Mouse (Mus musculus) MEL (cell line): ENCODE measurements around the gene Acot13. TPM values are rescaled to one million over a fixed set of nuclear protein-coding genes. Genes with fewer than 3 reads are reported as not detected.

Experiments
- DNase-seq: peaks from one replicate; pipeline ENCODE4 v3.0.0; 2011; ENCODE audit warnings: low read depth, low spot score
- H3K27ac ChIP-seq: 2 replicates; pipeline ENCODE4 v1.5.1; 2012; ENCODE audit warnings: low read depth, mild to moderate bottlenecking, control low read depth, low read length, moderate library complexity; ENCODE audit not compliant: control insufficient read depth
- H3K27me3 ChIP-seq, 2 experiments: fragments of 150-350 bp in 1 of 2; sonication (generic) in 1 of 2; 2 replicates each; pipeline ENCODE4 v1.6.1; 2012; ENCODE audit warnings: low read length in 2 of 2, mild to moderate bottlenecking in 2 of 2, improper control_type of control experiment in 1 of 2, moderate library complexity in 1 of 2; ENCODE audit not compliant: insufficient read depth in 2 of 2, control insufficient read depth in 1 of 2
- H3K36me3 ChIP-seq, 2 experiments: 2 replicates each; pipeline ENCODE4 v1.6.1; 2012 to 2014; ENCODE audit warnings: low read length in 2 of 2, improper control_type of control experiment in 1 of 2, inconsistent platforms in 1 of 2, mild to moderate bottlenecking in 1 of 2; ENCODE audit not compliant: insufficient read depth in 2 of 2, control insufficient read depth in 1 of 2
- H3K4me1 ChIP-seq, 2 experiments: fragments of 150-350 bp in 1 of 2; sonication (generic) in 1 of 2; 2 replicates each; pipeline ENCODE4 v1.6.1; 2012; ENCODE audit warnings: low read length in 2 of 2, improper control_type of control experiment in 1 of 2, mild to moderate bottlenecking in 1 of 2; ENCODE audit not compliant: insufficient read depth in 2 of 2, control insufficient read depth in 1 of 2
- H3K4me3 ChIP-seq, 2 experiments: fragments of 150-350 bp in 1 of 2; sonication (generic) in 1 of 2; 2 replicates each; pipeline ENCODE4 v1.5.1; 2012; ENCODE audit warnings: low read depth in 2 of 2, low read length in 2 of 2, mild to moderate bottlenecking in 2 of 2, moderate library complexity in 2 of 2, control low read depth in 1 of 2, improper control_type of control experiment in 1 of 2; ENCODE audit not compliant: control insufficient read depth in 1 of 2, insufficient read depth in 1 of 2
- H3K79me2 ChIP-seq: 2 replicates; pipeline ENCODE4 v1.6.1; 2012; ENCODE audit warnings: mild to moderate bottlenecking, low read length, moderate library complexity; ENCODE audit not compliant: control insufficient read depth, poor library complexity, insufficient read depth
- H3K9ac ChIP-seq: 2 replicates; pipeline ENCODE4 v1.6.1; 2012; ENCODE audit warnings: low read depth, mild to moderate bottlenecking, control low read depth, low read length, moderate library complexity; ENCODE audit not compliant: control insufficient read depth, poor library complexity, severe bottlenecking
- H3K9me3 ChIP-seq: fragments of 150-350 bp; sonication (generic); replicated peaks from 2 replicates; pipeline ENCODE4 v1.6.1; 2012; ENCODE audit warnings: mild to moderate bottlenecking, low read length, improper control_type of control experiment, moderate library complexity; ENCODE audit not compliant: insufficient read depth
- CHD1 ChIP-seq: IDR thresholded peaks from 2 replicates; pipeline ENCODE4 v1.6.1; 2012; ENCODE audit warnings: low read depth, mild to moderate bottlenecking, inconsistent platforms, low read length, improper control_type of control experiment
- EP300 ChIP-seq, 2 experiments: IDR thresholded peaks; 2 replicates each; pipeline ENCODE4 v1.6.1; 2011; ENCODE audit warnings: improper control_type of control experiment in 2 of 2, low read length in 2 of 2, low read depth in 1 of 2, mild to moderate bottlenecking in 1 of 2
- JUND ChIP-seq: IDR thresholded peaks from 2 replicates; pipeline ENCODE4 v1.6.1; 2011; ENCODE audit warnings: low read depth, mild to moderate bottlenecking, improper control_type of control experiment, low read length
- MAZ ChIP-seq: IDR thresholded peaks from 2 replicates; pipeline ENCODE4 v1.6.1; 2012; ENCODE audit warnings: low read depth, mild to moderate bottlenecking, inconsistent platforms, low read length, improper control_type of control experiment
- MEF2A ChIP-seq: IDR thresholded peaks from 2 replicates; pipeline ENCODE4 v1.6.1; 2014; ENCODE audit warnings: low read depth, mild to moderate bottlenecking, inconsistent platforms, low read length, improper control_type of control experiment; ENCODE audit not compliant: poor library complexity, insufficient replicate concordance, severe bottlenecking; ENCODE audit errors: extremely low read depth
- MYC ChIP-seq: IDR thresholded peaks from 2 replicates; pipeline ENCODE4 v1.6.1; 2011; ENCODE audit warnings: low read depth, mild to moderate bottlenecking, low read length, improper control_type of control experiment, moderate library complexity
- NRF1 ChIP-seq: IDR thresholded peaks from 2 replicates; pipeline ENCODE4 v1.6.1; 2014; ENCODE audit warnings: low read depth, mild to moderate bottlenecking, inconsistent platforms, low read length, improper control_type of control experiment, moderate library complexity; ENCODE audit not compliant: poor library complexity, insufficient read depth, severe bottlenecking
- POLR2A ChIP-seq, 2 experiments: IDR thresholded peaks; 2 replicates each; pipeline ENCODE4 v1.6.1; 2011 to 2012; ENCODE audit warnings: low read length in 2 of 2, mild to moderate bottlenecking in 2 of 2, control low read depth in 1 of 2, improper control_type of control experiment in 1 of 2, low read depth in 1 of 2, moderate library complexity in 1 of 2; ENCODE audit not compliant: control insufficient read depth in 1 of 2, insufficient read depth in 1 of 2, poor library complexity in 1 of 2
- TCF12 ChIP-seq: IDR thresholded peaks from 2 replicates; pipeline ENCODE4 v1.6.1; 2014; ENCODE audit warnings: low read depth, mild to moderate bottlenecking, inconsistent platforms, low read length, improper control_type of control experiment, moderate library complexity
- UBTF ChIP-seq: IDR thresholded peaks from 2 replicates; pipeline ENCODE4 v1.6.1; 2012; ENCODE audit warnings: low read depth, mild to moderate bottlenecking, inconsistent platforms, low read length, improper control_type of control experiment, moderate library complexity, borderline replicate concordance; ENCODE audit not compliant: insufficient read depth
- USF1 ChIP-seq: IDR thresholded peaks from 2 replicates; pipeline ENCODE4 v1.6.1; 2014; ENCODE audit warnings: low read depth, mild to moderate bottlenecking, inconsistent platforms, low read length, improper control_type of control experiment, moderate library complexity
- USF2 ChIP-seq, 2 experiments: IDR thresholded peaks; 2 replicates each; pipeline ENCODE4 v1.6.1; 2011 to 2012; ENCODE audit warnings: improper control_type of control experiment in 2 of 2, low read length in 2 of 2, borderline replicate concordance in 1 of 2, inconsistent platforms in 1 of 2, low read depth in 1 of 2, mild to moderate bottlenecking in 1 of 2; ENCODE audit not compliant: insufficient read depth in 1 of 2
- ZC3H11A ChIP-seq: IDR thresholded peaks from 2 replicates; pipeline ENCODE4 v1.6.1; 2012; ENCODE audit warnings: low read depth, mild to moderate bottlenecking, inconsistent platforms, low read length, improper control_type of control experiment
- ZMIZ1 ChIP-seq: IDR thresholded peaks from 2 replicates; pipeline ENCODE4 v1.6.1; 2012; ENCODE audit warnings: low read depth, mild to moderate bottlenecking, inconsistent platforms, low read length, improper control_type of control experiment, moderate library complexity
- ZNF384 ChIP-seq: IDR thresholded peaks from 2 replicates; pipeline ENCODE4 v1.6.1; 2012; ENCODE audit warnings: low read depth, mild to moderate bottlenecking, inconsistent platforms, low read length, improper control_type of control experiment
- polyA plus RNA-seq, 2 experiments: library from polyadenylated mRNA; stranded (reverse) in 1 of 2; unstranded in 1 of 2; fragments of >175 nt in 1 of 2; fragments of >200 nt in 1 of 2; gene quantifications; 2 replicates each; pipeline versions ENCODE4 v1.2.1 to v1.2.4; 2012; ENCODE audit warnings: low replicate concordance in 2 of 2, low read depth in 1 of 2; ENCODE audit not compliant: insufficient read length in 2 of 2, insufficient read depth in 1 of 2, missing spikeins in 1 of 2
- total RNA-seq: library from RNA; depleted of rRNA; stranded (reverse); fragments of 300-350 nt; gene quantifications from 2 replicates; pipeline ENCODE4 v1.2.3, GENCODE M21; 2012

Gene Acot13
- total and polyA plus RNA-seq, 3 experiments, result 51.8 to 57.3 TPM; not detected in 1

DNA sequence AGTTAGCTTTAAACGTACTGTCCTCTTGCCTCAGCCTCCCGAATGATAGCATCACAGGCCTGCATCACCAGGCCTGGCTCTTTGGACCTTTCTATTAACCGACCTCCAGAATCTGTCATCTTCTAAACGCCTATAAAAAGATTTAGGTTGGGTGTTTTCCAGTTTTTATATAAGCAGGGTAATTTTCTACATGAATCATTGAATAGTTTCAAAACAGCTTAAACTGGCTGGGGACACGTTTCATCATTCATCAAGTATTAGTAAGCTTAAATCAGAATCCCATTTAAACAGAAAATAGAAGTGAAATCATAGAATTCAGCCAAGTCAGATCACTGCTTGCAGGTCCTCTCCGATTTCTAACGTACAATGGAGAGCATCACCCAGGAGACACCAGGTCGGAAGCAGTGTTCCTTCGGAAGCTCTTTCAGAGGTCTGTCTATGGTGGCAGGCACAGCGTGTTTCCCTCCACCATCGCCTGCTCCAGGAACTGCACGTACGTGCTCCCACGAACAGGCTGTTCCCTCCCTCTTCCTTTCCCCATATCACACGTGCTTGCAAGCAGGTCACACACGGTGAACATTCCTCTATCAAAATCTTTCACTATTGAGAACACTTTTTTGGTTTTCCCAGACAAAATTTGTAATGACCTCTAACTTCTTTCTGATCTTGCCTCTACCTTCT is 8.5 kb downstream of the Acot13 start:
- Histone ChIP-seq H3K4me3 (no peak overlapping the region), H3K36me3 (no peaks in the 10 kb centered on the region), H3K9me3 (no peaks in the 10 kb centered on the region), H3K27ac (no peak overlapping the region), H3K4me1 (no peaks in the 10 kb centered on the region), H3K9ac (no peak overlapping the region), H3K27me3 (no peaks in the 10 kb centered on the region), H3K79me2 (no peaks in the 10 kb centered on the region)
- DNase-seq, result no peak
- no peak for TF ChIP-seq USF1
- no peak for TF ChIP-seq USF2 (IDR thresholded peaks at IDR 0.05; ENCODE audit: borderline replicate concordance in 1 of 2, insufficient read depth in 1 of 2, low read depth in 1 of 2, low read length in 2 of 2)
- no peak for TF ChIP-seq UBTF
- TF ChIP-seq MEF2A, result no peak
- TF ChIP-seq POLR2A (IDR thresholded peaks at IDR 0.05; ENCODE audit: control insufficient read depth in 1 of 2, insufficient read depth in 1 of 2, low read depth in 1 of 2, low read length in 2 of 2, poor library complexity in 1 of 2), result no peak
- no peak for TF ChIP-seq NRF1
- TF ChIP-seq EP300 (IDR thresholded peaks at IDR 0.05; ENCODE audit: low read depth in 1 of 2, low read length in 2 of 2), result no peak
- TF ChIP-seq TCF12, result no peak

DNA sequence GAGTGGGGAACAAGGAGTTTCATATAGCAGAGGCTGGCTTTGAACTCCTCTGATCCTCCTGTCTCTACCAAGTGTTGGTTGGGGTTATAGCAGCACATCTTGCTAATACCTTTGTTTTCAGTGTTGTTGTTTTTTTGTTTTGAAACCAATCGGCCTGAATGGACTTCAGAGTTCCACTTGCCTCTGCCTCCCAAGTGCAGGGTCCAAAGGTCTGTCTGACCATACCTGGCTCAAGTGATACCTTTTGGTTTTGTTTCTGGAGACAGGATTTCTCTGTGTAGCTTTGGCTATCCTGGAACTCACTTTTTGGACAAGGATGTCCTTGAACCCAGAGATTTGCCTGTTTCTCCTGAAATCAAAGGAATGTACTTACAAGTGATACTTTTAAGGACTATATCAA is 11.4 kb downstream of the Acot13 start:
- no peak overlapping the region for H3K4me3 ChIP-seq
- H3K9ac ChIP-seq, result no peak overlapping the region
- no peaks in the 10 kb centered on the region for H3K27me3 ChIP-seq
- no peak for DNase-seq
- H3K9me3 ChIP-seq, result no peaks in the 10 kb centered on the region
- no peaks in the 10 kb centered on the region for H3K4me1 ChIP-seq
- H3K36me3 ChIP-seq, result no peaks in the 10 kb centered on the region
- H3K79me2 ChIP-seq, result no peaks in the 10 kb centered on the region
- no peak overlapping the region for H3K27ac ChIP-seq
- TF ChIP-seq MYC (no peak), JUND (no peak), ZC3H11A (no peak), MAZ (no peak), ZNF384 (no peak), CHD1 (no peak), MEF2A (no peak), USF2 (IDR thresholded peaks at IDR 0.05; ENCODE audit: borderline replicate concordance in 1 of 2, insufficient read depth in 1 of 2, low read depth in 1 of 2, low read length in 2 of 2) (no peak), ZMIZ1 (no peak)
